Mouse (Mus musculus) ovary, adult 18-20 months (tissue): Measurements from ENCODE around the gene Cd200r3.

Source experiments
- DNase-seq: peaks from one replicate; pipeline ENCODE4 v3.0.0; 2022; ENCODE audit warnings: low spot score, mixed read lengths

Cd200r3 gene

GRCm38 (mm10) chr16:44988667-44989357, 45.3 kb downstream of the Cd200r3 start:
- no peak for DNase-seq

GRCm38 (mm10) chr16:44993319-44994019, 50.0 kb downstream of the Cd200r3 start:
- DNase-seq: no peak

- no peak for DNase-seq
Observed at GRCm38 (mm10) chr16:44994206-44994953, 50.9 kb downstream of the Cd200r3 start.

- DNase-seq: no peak
Observed at GRCm38 (mm10) chr16:44995111-44995510, 51.6 kb downstream of the Cd200r3 start.

- no peak for DNase-seq
Observed at GRCm38 (mm10) chr16:44996701-44997100, 53.2 kb downstream of the Cd200r3 start.

- no peak for DNase-seq
Observed at GRCm38 (mm10) chr16:44999537-44999936, 56.1 kb downstream of the Cd200r3 start.

- DNase-seq: no peak
Observed at GRCm38 (mm10) chr16:45004443-45004842, 61.0 kb downstream of the Cd200r3 start.

GRCm38 (mm10) chr16:45005280-45005679, 61.8 kb downstream of the Cd200r3 start:
- DNase-seq: no peak

- DNase-seq: no peak
Observed at GRCm38 (mm10) chr16:45006971-45007370, 63.5 kb downstream of the Cd200r3 start.

GRCm38 (mm10) chr16:45007807-45008206, 64.3 kb downstream of the Cd200r3 start:
- DNase-seq: no peak

- peak; percentile 61 for DNase-seq
Observed at GRCm38 (mm10) chr16:45009634-45010033, 66.2 kb downstream of the Cd200r3 start.

- DNase-seq: no peak
Observed at GRCm38 (mm10) chr16:45015591-45015990, 72.1 kb downstream of the Cd200r3 start.

- DNase-seq: no peak
Observed at GRCm38 (mm10) chr16:45016488-45016887, 73.0 kb downstream of the Cd200r3 start.

- DNase-seq: no peak
Observed at GRCm38 (mm10) chr16:45018868-45019267, 75.4 kb downstream of the Cd200r3 start.

GRCm38 (mm10) chr16:45020055-45020454, 76.6 kb downstream of the Cd200r3 start:
- no peak for DNase-seq

- no peak for DNase-seq
Observed at GRCm38 (mm10) chr16:45020669-45021309, 77.3 kb downstream of the Cd200r3 start.

GRCm38 (mm10) chr16:45021443-45021842, 78.0 kb downstream of the Cd200r3 start:
- no peak for DNase-seq

- DNase-seq: no peak
Observed at GRCm38 (mm10) chr16:45023904-45024303, 80.4 kb downstream of the Cd200r3 start.

GRCm38 (mm10) chr16:45025321-45025720, 81.8 kb downstream of the Cd200r3 start:
- no peak for DNase-seq

GRCm38 (mm10) chr16:45029080-45029479, 85.6 kb downstream of the Cd200r3 start:
- no peak for DNase-seq

- no peak for DNase-seq
Observed at GRCm38 (mm10) chr16:45029493-45029892, 86.0 kb downstream of the Cd200r3 start.

- DNase-seq: no peak
Observed at GRCm38 (mm10) chr16:45030127-45030526, 86.6 kb downstream of the Cd200r3 start.
